Mouse (Mus musculus) kidney, adult 2 months (tissue): ENCODE measurements around the gene Tprg. TPM values are rescaled to one million over a fixed set of nuclear protein-coding genes. Genes with fewer than 3 reads are reported as not detected.

Experiments used
- DNase-seq: peaks from one replicate; pipeline ENCODE4 v3.0.0; 2021
- H3K27ac ChIP-seq: fragments of 200-500 bp; 2 replicates; pipeline ENCODE4 v1.5.1; 2012; ENCODE audit warnings: low read depth, low read length, control low read depth, inconsistent platforms; ENCODE audit not compliant: insufficient read depth
- H3K27me3 ChIP-seq: fragments of 200-500 bp; replicated peaks from 2 replicates; pipeline ENCODE4 v1.6.1; 2012; ENCODE audit warnings: mild to moderate bottlenecking, moderate library complexity, low read length, inconsistent platforms; ENCODE audit not compliant: control insufficient read depth, insufficient read depth
- H3K36me3 ChIP-seq: fragments of 200-500 bp; 2 replicates; pipeline ENCODE4 v1.6.1; 2012; ENCODE audit warnings: mild to moderate bottlenecking, moderate library complexity, low read length, inconsistent platforms; ENCODE audit not compliant: control insufficient read depth, insufficient read depth
- H3K4me1 ChIP-seq: fragments of 200-500 bp; 2 replicates; pipeline ENCODE4 v1.6.1; 2011; ENCODE audit warnings: low read length; ENCODE audit not compliant: control insufficient read depth, insufficient read depth
- H3K4me3 ChIP-seq: fragments of 200-500 bp; 2 replicates; pipeline ENCODE4 v1.5.1; 2011; ENCODE audit warnings: mild to moderate bottlenecking, low read depth, low read length, control low read depth; ENCODE audit not compliant: insufficient read depth
- CTCF ChIP-seq: fragments of 200-500 bp; conservative IDR thresholded peaks from 2 replicates; pipeline ENCODE4 v1.5.1; 2011; ENCODE audit warnings: low read depth, mild to moderate bottlenecking, control low read depth, low read length, moderate library complexity, mixed read lengths; ENCODE audit not compliant: insufficient read depth, insufficient read length
- POLR2A ChIP-seq: fragments of 200-500 bp; IDR thresholded peaks from one replicate; pipeline ENCODE4 v1.6.1; 2011; ENCODE audit warnings: low read depth, low read length, control low read depth
- WGBS: fragments of 180-500 bp; shearing (Covaris S2); methylation state at CpG from one replicate; pipeline ENCODE4 v1.1.7; 2018; 5-methylcytosine and 5-hydroxymethylcytosine counted together
- polyA plus RNA-seq: library from polyadenylated mRNA; depleted of rRNA; stranded (reverse); fragments of >200 nt; gene quantifications from 2 replicates; pipeline ENCODE4 v1.2.3, GENCODE M21; 2012

The Tprg gene
- polyA plus RNA-seq, 1 experiment, result 0.14 TPM

- WGBS, result 44% methylated on average over 2 of the region's 2 CpGs
- no peaks in the 10 kb centered on the region; the same call in 1 of the 2 replicates for H3K4me1 ChIP-seq
- DNase-seq, result no peak
- no peaks in the 10 kb centered on the region for H3K36me3 ChIP-seq
- no peak overlapping the region for H3K4me3 ChIP-seq
- H3K27me3 ChIP-seq, result no peaks in the 10 kb centered on the region
- no peak overlapping the region for H3K27ac ChIP-seq
- no peak for TF ChIP-seq POLR2A
- no peak for TF ChIP-seq CTCF
Measured at GRCm38 (mm10) chr16:25440039-25440438, 153.4 kb downstream of the Tprg start.

GRCm38 (mm10) chr16:25445580-25445979, 159.0 kb downstream of the Tprg start:
- 44% methylated on average over 7 of the region's 7 CpGs for WGBS
- peaks cover under 1% of the 10 kb centered on the region; the same call in 1 of the 2 replicates for H3K4me1 ChIP-seq
- peak overlapping the region; percentile 75 for H3K27ac ChIP-seq
- H3K36me3 ChIP-seq, result no peaks in the 10 kb centered on the region
- no peak overlapping the region for H3K4me3 ChIP-seq
- DNase-seq, result peak; percentile 70
- H3K27me3 ChIP-seq, result no peaks in the 10 kb centered on the region
- TF ChIP-seq CTCF (no peak), POLR2A (no peak)

- peak overlapping the region; percentile 77; the same call in 1 of the 2 replicates for H3K27ac ChIP-seq
- DNase-seq, result peak; percentile 53
Measured at GRCm38 (mm10) chr16:25451511-25451910, 164.9 kb downstream of the Tprg start.

GRCm38 (mm10) chr16:25464732-25465131, 178.1 kb downstream of the Tprg start:
- Histone ChIP-seq H3K27ac (no peak overlapping the region), H3K4me3 (no peak overlapping the region), H3K27me3 (no peaks in the 10 kb centered on the region), H3K4me1 (no peaks in the 10 kb centered on the region), H3K36me3 (no peaks in the 10 kb centered on the region)
- DNase-seq, result no peak
- 88% methylated on average over 4 of the region's 4 CpGs for WGBS
- no peak for TF ChIP-seq CTCF
- no peak for TF ChIP-seq POLR2A

More at GRCm38 (mm10) chr16:25451511-25451910, 164.9 kb downstream of the Tprg start:
- 54% methylated on average over 3 of the region's 3 CpGs for WGBS
- Histone ChIP-seq H3K27me3 (no peaks in the 10 kb centered on the region), H3K36me3 (no peaks in the 10 kb centered on the region), H3K4me1 (peaks cover 8% of the 10 kb centered on the region; the same call in 1 of the 2 replicates), H3K4me3 (no peak overlapping the region)
- TF ChIP-seq CTCF (no peak), POLR2A (no peak)

- WGBS, result 49% methylated on average over 13 of the region's 13 CpGs
- DNase-seq, result no peak
- Histone ChIP-seq H3K27ac (no peak overlapping the region), H3K27me3 (no peaks in the 10 kb centered on the region), H3K36me3 (no peaks in the 10 kb centered on the region), H3K4me3 (no peak overlapping the region), H3K4me1 (no peaks in the 10 kb centered on the region)
- TF ChIP-seq CTCF (no peak), POLR2A (no peak)
Measured at GRCm38 (mm10) chr16:25465435-25466139, 179.0 kb downstream of the Tprg start.

- H3K4me1 ChIP-seq, result no peaks in the 10 kb centered on the region
- WGBS, result 71% methylated on average over 3 of the region's 3 CpGs
- no peak overlapping the region for H3K4me3 ChIP-seq
- DNase-seq, result no peak
- no peaks in the 10 kb centered on the region for H3K27me3 ChIP-seq
- H3K27ac ChIP-seq, result no peak overlapping the region
- TF ChIP-seq CTCF (no peak), POLR2A (no peak)
- no peaks in the 10 kb centered on the region for H3K36me3 ChIP-seq
Measured at GRCm38 (mm10) chr16:25468040-25468439, 181.4 kb downstream of the Tprg start.

GRCm38 (mm10) chr16:25468662-25469061, 182.0 kb downstream of the Tprg start:
- Histone ChIP-seq H3K27me3 (no peaks in the 10 kb centered on the region), H3K36me3 (no peaks in the 10 kb centered on the region), H3K4me1 (no peaks in the 10 kb centered on the region), H3K27ac (no peak overlapping the region), H3K4me3 (no peak overlapping the region)
- TF ChIP-seq POLR2A (no peak), CTCF (no peak)
- DNase-seq, result no peak
- WGBS, result 39% methylated on average over 5 of the region's 5 CpGs
